Mouse (Mus musculus): ENCODE results near the gene Cct4.

DNA sequence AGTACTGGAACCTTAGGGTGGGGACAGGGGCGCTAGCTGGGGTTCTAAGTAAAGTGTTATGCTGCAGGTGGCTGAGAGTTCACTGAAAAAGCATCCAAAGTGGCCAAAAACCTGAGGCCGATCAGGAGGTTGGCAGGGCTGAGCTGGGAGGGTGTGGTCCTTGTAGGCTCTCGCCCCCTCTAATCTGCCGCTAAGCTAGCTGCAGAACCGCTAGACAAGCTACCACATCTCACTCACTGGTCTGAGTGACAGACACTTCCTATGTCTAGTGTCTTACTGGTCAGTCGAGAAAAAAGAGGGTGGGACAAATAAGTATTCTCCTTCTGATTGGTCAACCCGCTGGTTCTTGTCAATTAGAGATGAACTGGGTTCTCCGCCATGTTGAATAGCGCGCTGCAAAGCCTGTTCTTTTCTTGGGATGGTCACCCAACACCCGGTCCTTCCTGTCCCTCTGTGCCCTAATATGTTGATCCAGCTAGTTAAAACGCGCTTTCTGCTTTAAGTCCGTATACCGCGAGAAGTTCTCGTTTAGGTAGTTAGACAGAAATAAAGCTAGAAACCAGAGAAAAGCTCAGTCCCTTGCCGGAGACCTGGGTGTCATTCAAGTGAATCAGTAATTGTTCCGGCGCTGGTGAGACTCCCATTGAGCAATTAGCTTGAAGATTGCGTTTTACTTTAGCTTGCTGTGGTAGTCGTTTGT lies 17.3 kb downstream of the Cct4 start, which contains the start of gene Fam161a:
- TF ChIP-seq CTCF (IDR thresholded peaks at IDR 0.05; ENCODE audit: extremely low read depth, insufficient read depth, low read length) (no peak), POLR2A (IDR thresholded peaks at IDR 0.05; ENCODE audit: extremely low read depth, insufficient read depth, low read length) (0 out of 2 replicates have a peak, but pooled peaks have one; percentile 63)

All from cortical plate, adult 2 months (tissue).